Mouse (Mus musculus) kidney, embryonic 16.5 days (tissue): Measurements from ENCODE around the gene Pknox2. TPM values are rescaled to one million over a fixed set of nuclear protein-coding genes. Genes with fewer than 3 reads are reported as not detected.

Source experiments
- ATAC-seq: fragments of 200-750 bp; cut with Nextera tagmentation; 2 replicates; pipeline ENCODE4 v1.8.0; 2017; ENCODE audit warnings: moderate TSS enrichment; ENCODE audit not compliant: low FRiP score, low TSS enrichment
- H3K27ac ChIP-seq: fragments of 300-500 bp; sonication (generic); 2 replicates; pipeline ENCODE4 v1.5.1; 2014; ENCODE audit warnings: low read length
- H3K27me3 ChIP-seq: fragments of 300-500 bp; sonication (generic); 2 replicates; pipeline ENCODE4 v1.6.1; 2014; ENCODE audit warnings: low read length, control low read depth, mixed read lengths; ENCODE audit not compliant: insufficient read depth
- H3K36me3 ChIP-seq: fragments of 300-500 bp; sonication (generic); 2 replicates; pipeline ENCODE4 v1.6.1; 2014; ENCODE audit warnings: low read length, control low read depth, mixed read lengths; ENCODE audit not compliant: insufficient read depth
- H3K4me1 ChIP-seq: fragments of 300-500 bp; sonication (generic); 2 replicates; pipeline ENCODE4 v1.6.1; 2014; ENCODE audit warnings: low read length, control low read depth, mixed read lengths; ENCODE audit not compliant: insufficient read depth
- H3K4me2 ChIP-seq: fragments of 300-500 bp; sonication (generic); replicated peaks from 2 replicates; pipeline ENCODE4 v1.6.1; 2014; ENCODE audit warnings: low read depth, low read length
- H3K4me3 ChIP-seq: fragments of 300-500 bp; sonication (generic); 2 replicates; pipeline ENCODE4 v1.5.1; 2014; ENCODE audit warnings: mild to moderate bottlenecking, low read length
- H3K9ac ChIP-seq: fragments of 300-500 bp; sonication (generic); replicated peaks from 2 replicates; pipeline ENCODE4 v1.6.1; 2014; ENCODE audit warnings: low read length
- H3K9me3 ChIP-seq: fragments of 300-500 bp; sonication (generic); 2 replicates; pipeline ENCODE4 v1.6.1; 2016; ENCODE audit warnings: low read length, control low read depth
- WGBS: fragments of 180-500 bp; shearing (Covaris S2); extraction: QIAGEN DNeasy Blood & Tissue Kit; methylation state at CpG from one replicate; pipeline ENCODE4 v1.1.7; 2014; 5-methylcytosine and 5-hydroxymethylcytosine counted together
- polyA plus RNA-seq: library from polyadenylated mRNA; unstranded; fragments of >200 nt; fragmentation: Nextera tagmentation; extraction: Ambion mirVana; gene quantifications from 2 replicates; pipeline ENCODE4 v1.2.1, GENCODE M21; 2015

Gene Pknox2
- polyA plus RNA-seq, 1 experiment from 2014 or later = 11.0 TPM

DNA sequence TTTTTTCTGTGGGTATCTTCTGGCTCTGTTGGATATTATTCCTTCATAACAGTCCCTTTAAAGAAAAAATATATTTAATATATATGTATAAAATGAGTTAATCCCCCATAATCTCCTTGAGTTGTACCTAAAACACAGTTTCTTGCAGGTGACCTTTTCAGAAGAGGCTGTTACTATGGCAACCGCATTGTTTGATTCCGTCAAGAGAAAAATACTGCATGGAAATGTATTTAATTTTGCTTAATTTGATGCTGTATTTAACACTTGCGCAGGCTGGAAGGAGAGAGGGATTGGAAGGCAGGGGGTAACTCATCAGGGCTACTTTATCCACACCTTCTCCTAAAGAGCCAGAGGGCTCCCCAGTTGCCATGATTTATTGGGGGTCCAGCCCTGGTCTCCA is 108.3 kb downstream of the Pknox2 start:
- Histone ChIP-seq H3K9me3 (no peaks in the 10 kb centered on the region; the same call in 1 of the 2 replicates), H3K36me3 (no peaks in the 10 kb centered on the region), H3K4me3 (no peak overlapping the region), H3K9ac (no peak overlapping the region), H3K27me3 (no peaks in the 10 kb centered on the region), H3K27ac (no peak overlapping the region), H3K4me1 (no peaks in the 10 kb centered on the region), H3K4me2 (no peak overlapping the region)
- ATAC-seq = no peak
- 92% methylated on average over 3 of the region's 3 CpGs for WGBS

DNA sequence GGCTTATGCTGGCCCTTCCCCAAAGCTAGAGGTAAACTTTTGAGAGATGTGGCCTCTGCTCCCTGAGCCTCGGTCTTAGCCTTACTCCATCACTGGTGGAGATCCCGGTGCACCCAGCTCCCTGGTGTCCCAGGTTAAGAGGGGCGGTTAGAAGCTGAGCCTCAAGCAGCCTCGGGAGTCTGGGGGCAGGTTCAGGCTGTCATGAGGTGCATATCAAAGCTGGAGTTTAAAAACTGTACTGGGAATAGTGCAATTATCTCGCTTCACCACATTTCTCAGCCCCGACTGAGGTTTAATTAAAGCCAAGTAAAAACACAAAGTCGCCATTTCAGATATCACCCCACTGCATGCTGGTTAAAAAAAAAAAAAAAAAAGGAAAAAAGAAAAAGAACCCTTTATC is 108.8 kb downstream of the Pknox2 start:
- Histone ChIP-seq H3K9me3 (no peaks in the 10 kb centered on the region; the same call in 1 of the 2 replicates), H3K4me3 (no peak overlapping the region), H3K27me3 (no peaks in the 10 kb centered on the region), H3K9ac (no peak overlapping the region), H3K27ac (no peak overlapping the region), H3K36me3 (no peaks in the 10 kb centered on the region), H3K4me2 (no peak overlapping the region), H3K4me1 (no peaks in the 10 kb centered on the region)
- no peak for ATAC-seq
- WGBS = 55% methylated on average over 7 of the region's 7 CpGs

DNA sequence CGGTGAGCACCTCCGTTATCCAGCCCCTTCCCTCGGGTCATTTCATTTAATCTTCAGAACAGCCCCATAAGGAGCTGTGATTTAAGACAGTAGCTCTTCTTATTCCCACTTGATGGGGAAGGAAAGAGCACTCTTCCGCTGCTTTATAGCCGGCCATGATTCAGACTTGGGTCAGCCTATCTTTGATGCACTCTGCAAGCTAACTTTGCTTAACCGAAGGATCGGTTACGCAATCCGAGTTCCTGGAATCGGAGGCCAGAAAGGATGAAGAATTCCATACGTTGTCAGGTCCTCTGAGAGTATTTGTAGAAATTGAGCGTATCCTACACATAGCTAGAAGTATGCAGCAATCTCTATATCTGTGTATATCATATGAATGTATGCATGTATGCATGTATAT is 109.8 kb downstream of the Pknox2 start:
- H3K4me1 ChIP-seq = no peaks in the 10 kb centered on the region

DNA sequence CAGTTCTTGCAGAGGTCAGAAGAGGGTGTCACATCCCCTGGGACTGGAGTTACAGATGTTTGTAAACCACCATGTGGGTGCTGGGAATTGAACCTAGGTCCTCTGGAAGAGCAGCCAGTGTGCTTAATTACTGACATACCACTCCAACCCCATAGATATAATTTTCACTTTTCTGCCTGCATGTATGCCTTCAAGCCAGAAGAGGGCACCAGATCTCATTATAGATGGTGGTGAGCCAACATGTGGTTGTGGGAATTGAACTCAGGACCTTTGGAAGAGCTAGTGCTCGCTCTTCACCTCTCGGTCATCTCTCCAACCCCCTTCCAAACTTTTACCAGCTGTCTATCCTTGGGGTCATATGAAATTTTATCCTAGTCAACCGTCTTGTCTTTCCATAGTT is 112.0 kb downstream of the Pknox2 start:
- Histone ChIP-seq H3K9me3 (no peaks in the 10 kb centered on the region; the same call in 1 of the 2 replicates), H3K4me2 (no peak overlapping the region), H3K4me3 (no peak overlapping the region), H3K27ac (no peak overlapping the region), H3K9ac (no peak overlapping the region), H3K27me3 (no peaks in the 10 kb centered on the region), H3K4me1 (peaks cover 10% of the 10 kb centered on the region), H3K36me3 (no peaks in the 10 kb centered on the region)
- WGBS = 92% methylated on average over 3 of the region's 3 CpGs
- no peak for ATAC-seq

More for the DNA sequence above, 109.8 kb downstream of the Pknox2 start:
- H3K36me3 ChIP-seq = no peaks in the 10 kb centered on the region
- H3K27ac ChIP-seq = no peak overlapping the region
- no peaks in the 10 kb centered on the region; the same call in 1 of the 2 replicates for H3K9me3 ChIP-seq
- H3K4me3 ChIP-seq = no peak overlapping the region
- ATAC-seq = no peak; the same call in 1 of the 2 replicates
- no peak overlapping the region for H3K4me2 ChIP-seq
- WGBS = 42% methylated on average over 12 of the region's 12 CpGs
- H3K9ac ChIP-seq = no peak overlapping the region
- H3K27me3 ChIP-seq = no peaks in the 10 kb centered on the region

DNA sequence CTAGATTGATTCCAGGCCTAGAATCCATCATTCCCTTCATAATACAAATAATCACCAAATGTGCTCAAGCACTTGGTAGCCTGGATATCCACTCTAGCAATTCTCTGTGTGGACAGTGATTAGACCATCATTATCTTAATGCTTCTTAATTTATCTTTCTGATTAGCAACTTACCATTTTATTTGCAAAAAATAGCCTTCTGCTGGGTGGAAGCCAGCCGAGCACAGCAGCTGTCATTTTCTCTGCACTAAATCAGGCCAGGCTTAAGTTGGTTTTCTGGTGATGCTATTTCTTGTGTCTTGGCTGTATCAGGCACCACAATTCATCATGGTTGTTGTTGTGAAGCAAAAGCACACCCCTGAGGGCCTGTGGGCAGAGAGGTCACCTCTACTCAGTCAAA is 112.9 kb downstream of the Pknox2 start:
- no peak overlapping the region for H3K27ac ChIP-seq
- no peaks in the 10 kb centered on the region for H3K27me3 ChIP-seq
- no peak overlapping the region for H3K4me2 ChIP-seq
- peaks cover 18% of the 10 kb centered on the region for H3K4me1 ChIP-seq
- 62% methylated on average over 1 of the region's 1 CpGs for WGBS
- no peak overlapping the region for H3K4me3 ChIP-seq
- ATAC-seq = no peak
- H3K9me3 ChIP-seq = no peaks in the 10 kb centered on the region; the same call in 1 of the 2 replicates
- no peaks in the 10 kb centered on the region for H3K36me3 ChIP-seq
- H3K9ac ChIP-seq = no peak overlapping the region

DNA sequence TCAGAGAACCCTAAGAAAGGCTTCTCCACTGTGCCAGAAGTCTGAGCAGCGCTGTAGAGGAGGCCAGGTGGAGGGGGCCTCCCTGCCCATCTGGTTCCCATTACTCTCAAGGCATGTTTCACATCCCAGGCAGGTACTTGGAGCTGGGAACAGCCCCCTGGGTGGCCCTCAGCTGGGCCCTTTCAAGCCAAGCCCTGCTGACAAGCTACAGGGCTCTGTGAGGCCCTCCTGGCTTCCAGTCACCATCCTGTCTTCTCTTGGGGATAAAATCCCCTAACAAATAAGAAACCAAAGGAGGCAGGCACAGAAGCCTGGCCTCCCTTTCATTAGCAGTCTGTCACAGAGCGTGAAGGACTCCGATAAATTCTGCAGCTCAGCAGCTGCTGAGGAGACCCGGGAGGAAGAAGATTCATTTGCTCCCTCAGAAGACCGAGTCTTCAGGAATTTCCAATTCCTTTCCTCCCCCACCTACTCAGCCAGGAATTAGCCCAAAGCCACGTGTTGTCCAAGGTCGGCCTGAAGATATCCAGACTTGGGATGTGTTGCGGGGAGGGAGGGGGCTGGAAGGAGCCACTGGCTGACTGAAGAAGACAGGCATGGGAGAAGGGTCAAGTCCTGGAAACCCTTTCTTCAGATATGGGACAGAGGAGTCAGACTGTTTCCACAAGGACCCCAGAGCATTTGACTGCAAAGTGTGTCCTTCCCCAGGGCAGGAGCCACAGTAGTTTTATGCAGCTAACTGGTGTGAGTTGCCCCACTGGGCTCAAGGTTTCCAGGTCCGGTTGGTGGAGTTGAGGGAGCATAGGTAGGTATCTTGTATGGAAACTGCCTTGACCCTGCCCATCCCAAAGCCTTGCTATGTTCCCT is 116.6 kb downstream of the Pknox2 start:
- no peaks in the 10 kb centered on the region for H3K27me3 ChIP-seq
- H3K27ac ChIP-seq = peak overlapping the region; percentile 66
- H3K4me1 ChIP-seq = peaks cover 31% of the 10 kb centered on the region
- 0 out of 2 replicates have a peak overlapping the region, but pooled peaks have one; percentile 29 for H3K9ac ChIP-seq
- no peak overlapping the region for H3K4me2 ChIP-seq
- no peaks in the 10 kb centered on the region for H3K36me3 ChIP-seq
- no peak overlapping the region for H3K4me3 ChIP-seq
- no peaks in the 10 kb centered on the region; the same call in 1 of the 2 replicates for H3K9me3 ChIP-seq
- WGBS = 25% methylated on average over 9 of the region's 9 CpGs
- peak; percentile 64; the same call in 1 of the 2 replicates for ATAC-seq

DNA sequence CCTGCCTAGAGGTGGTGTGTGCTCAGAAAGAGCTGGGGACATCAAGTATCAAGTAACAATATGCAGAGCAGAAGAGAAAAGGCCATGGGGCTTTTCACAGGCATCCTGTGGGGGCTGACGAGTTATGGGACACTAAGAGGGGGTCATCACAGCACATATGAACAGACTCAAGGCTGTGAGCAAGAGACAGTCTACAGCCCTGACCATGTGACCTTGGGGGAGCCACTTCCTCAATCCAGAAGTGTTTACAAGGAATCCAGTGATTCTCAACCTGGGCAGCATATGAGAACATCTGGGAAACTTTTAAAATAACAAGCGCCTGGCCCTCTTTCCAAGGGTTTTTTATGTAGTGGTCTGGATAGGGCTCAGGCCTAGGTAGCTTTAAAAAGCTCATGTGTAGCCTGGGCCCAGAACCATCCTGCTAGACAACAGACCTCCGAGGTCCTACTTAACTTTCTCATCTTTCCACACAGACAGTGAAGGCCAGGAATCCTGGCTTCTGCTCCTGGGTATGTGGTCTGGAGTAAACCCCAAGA is 117.3 kb downstream of the Pknox2 start:
- 57% methylated on average over 3 of the region's 3 CpGs for WGBS
- no peak overlapping the region for H3K4me3 ChIP-seq
- H3K9me3 ChIP-seq = no peaks in the 10 kb centered on the region
- peaks cover 31% of the 10 kb centered on the region for H3K4me1 ChIP-seq
- peak overlapping the region; percentile 66 for H3K27ac ChIP-seq
- H3K9ac ChIP-seq = 0 out of 2 replicates have a peak overlapping the region, but pooled peaks have one; percentile 29
- H3K27me3 ChIP-seq = no peaks in the 10 kb centered on the region
- no peak for ATAC-seq
- no peak overlapping the region for H3K4me2 ChIP-seq
- no peaks in the 10 kb centered on the region for H3K36me3 ChIP-seq

DNA sequence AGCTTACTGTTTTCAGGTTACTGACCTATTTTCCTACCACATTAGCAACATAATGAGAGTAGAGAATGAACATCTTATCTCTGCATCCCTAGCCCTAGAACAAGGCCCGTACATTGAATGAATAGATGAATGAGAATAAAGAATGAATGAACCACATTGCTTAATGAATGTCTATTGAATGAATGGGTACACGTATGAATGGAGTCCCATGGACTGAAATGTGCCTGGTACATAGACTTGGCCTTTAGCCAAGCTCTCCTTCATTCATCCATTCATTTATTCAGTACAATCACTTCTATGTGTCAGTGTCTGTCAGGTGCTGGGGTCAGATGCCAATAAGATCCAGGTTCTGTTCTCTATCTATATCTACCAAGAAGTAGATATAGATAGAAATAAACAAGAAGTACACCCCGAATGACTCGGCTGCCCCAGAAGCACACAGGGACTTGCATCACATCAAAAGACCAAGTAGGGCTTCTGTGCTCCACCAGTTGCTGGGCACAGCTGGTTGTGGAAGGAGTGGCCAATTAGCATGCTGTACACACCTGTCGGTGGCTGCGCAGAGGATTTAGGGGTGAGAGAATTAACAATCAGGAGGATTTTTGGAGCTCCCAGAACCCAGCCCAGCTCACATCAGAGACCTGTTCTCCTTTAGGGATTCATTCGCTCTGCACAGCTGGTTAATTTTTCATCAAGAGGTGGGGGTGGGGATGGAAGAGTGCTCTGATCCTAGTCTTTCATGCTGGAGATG is 119.2 kb downstream of the Pknox2 start:
- H3K9ac ChIP-seq = no peak overlapping the region
- no peak overlapping the region for H3K27ac ChIP-seq
- 62% methylated on average over 7 of the region's 7 CpGs for WGBS
- H3K4me2 ChIP-seq = no peak overlapping the region
- no peaks in the 10 kb centered on the region for H3K36me3 ChIP-seq
- ATAC-seq = no peak
- H3K27me3 ChIP-seq = no peaks in the 10 kb centered on the region
- no peak overlapping the region for H3K4me3 ChIP-seq
- peaks cover 31% of the 10 kb centered on the region for H3K4me1 ChIP-seq
- H3K9me3 ChIP-seq = no peaks in the 10 kb centered on the region

DNA sequence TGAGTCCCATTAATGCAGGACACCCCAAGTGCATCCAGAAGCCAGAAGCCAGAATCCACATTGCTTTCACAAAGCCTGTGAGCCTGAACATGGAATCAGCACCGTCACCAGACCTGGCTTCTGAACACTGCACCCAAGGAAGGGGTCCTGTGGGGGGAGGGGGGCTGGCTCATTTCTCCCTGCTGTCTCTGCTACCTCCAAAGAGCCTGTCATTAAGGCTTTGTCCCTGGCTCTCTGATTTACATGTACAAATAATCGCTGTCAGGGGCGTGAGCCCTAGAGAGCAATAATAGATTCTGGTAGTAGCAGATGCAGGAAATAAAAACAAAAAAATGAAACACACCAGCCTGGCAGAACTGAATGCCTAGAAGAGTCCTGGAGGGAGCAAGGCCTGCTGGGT is 121.3 kb downstream of the Pknox2 start:
- H3K27me3 ChIP-seq = no peaks in the 10 kb centered on the region
- no peaks in the 10 kb centered on the region for H3K9me3 ChIP-seq
- peaks cover 40% of the 10 kb centered on the region for H3K4me1 ChIP-seq
- H3K9ac ChIP-seq = no peak overlapping the region
- 47% methylated on average over 3 of the region's 3 CpGs for WGBS
- H3K27ac ChIP-seq = no peak overlapping the region
- no peak overlapping the region for H3K4me3 ChIP-seq
- no peak for ATAC-seq
- no peaks in the 10 kb centered on the region for H3K36me3 ChIP-seq
- H3K4me2 ChIP-seq = no peak overlapping the region
